Mouse (Mus musculus) erythroid progenitor cell, adult 5-6 weeks (primary cell): ENCODE measurements around the gene Sema6d. TPM values are rescaled to one million over a fixed set of nuclear protein-coding genes. Genes with fewer than 3 reads are reported as not detected.
"Not testable (repeated sequence)": the region's sequence is repeated elsewhere in the genome, so short reads cannot be mapped to it uniquely, and the experiment has no call there.

Source experiments
- ATAC-seq: replicated peaks from 2 replicates; pipeline ENCODE4 v1.8.0; 2016; ENCODE audit warnings: moderate number of reproducible peaks, mild to moderate bottlenecking, moderate TSS enrichment, inconsistent platforms; ENCODE audit not compliant: poor library complexity, low FRiP score, severe bottlenecking
- total RNA-seq, 2 experiments: library from RNA; stranded (forward) in 1 of 2; stranded (reverse) in 1 of 2; fragments of 150-400 nt in 1 of 2; fragments of 186-747, 209-891 nt in 1 of 2; gene quantifications; 2 replicates each; pipeline versions ENCODE4 v1.2.3 to v1.2.4; 2015 to 2017; ENCODE audit warnings: low replicate concordance in 2 of 2

The Sema6d gene
- total RNA-seq, 2 experiments from 2014 or later: 1.3 to 5.0 TPM

DNA sequence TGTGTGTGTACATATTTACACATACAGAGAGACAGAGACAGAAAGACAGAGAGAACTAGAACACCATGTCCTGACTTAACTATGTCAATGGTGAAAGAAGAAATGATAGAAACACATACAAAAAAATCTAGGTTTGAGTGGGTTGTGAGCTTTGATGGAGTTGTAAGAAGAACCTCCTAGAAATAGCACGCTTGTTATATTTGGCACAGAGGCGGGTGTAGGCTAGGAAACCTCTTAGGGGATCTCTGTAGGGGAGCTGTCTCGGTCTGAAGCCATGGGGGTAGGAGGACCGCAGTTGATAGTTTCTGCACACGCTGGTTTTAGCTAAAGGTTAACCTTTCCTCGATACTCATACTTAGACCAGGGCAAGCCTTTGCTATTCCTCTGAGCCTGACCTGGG is 181.4 kb downstream of the Sema6d start:
- no peak for ATAC-seq

DNA sequence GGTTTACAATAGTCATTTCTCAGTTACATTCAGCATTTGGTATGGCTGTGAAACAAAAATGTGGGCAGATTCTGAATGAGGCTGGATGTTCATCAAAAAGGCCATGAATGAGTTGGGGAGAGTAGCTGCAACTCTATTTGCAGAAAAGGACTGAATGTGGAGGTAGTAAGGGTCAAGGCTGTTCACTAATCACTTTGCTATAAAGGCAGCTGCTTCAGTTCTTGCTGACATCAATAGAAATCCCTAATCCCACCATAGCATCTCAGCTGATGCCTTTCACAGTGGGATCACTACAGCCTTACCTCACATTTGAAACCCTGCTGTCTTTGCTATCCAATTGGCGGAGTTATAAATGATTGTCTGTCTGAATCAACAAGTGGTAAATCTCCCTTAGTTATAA is 187.7 kb downstream of the Sema6d start:
- ATAC-seq: no peak

DNA sequence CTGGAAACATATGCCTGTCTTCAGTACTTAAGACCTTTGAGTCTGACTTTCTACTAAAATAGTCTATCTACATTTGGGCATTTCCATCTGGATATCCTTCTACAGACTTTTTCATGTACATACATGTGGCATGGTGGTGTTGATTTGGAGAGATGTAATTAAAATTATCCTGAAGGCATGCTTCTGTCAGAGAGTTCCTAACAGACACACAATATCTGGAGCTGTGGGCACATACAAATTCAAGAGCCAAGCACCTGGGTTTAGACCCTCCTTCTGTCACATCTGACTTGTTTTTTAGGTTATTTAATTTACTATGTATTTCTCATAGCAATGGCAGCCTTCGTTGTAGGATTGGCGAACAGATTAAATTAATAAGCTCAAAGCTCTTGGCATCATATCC is 195.3 kb downstream of the Sema6d start:
- ATAC-seq: no peak

DNA sequence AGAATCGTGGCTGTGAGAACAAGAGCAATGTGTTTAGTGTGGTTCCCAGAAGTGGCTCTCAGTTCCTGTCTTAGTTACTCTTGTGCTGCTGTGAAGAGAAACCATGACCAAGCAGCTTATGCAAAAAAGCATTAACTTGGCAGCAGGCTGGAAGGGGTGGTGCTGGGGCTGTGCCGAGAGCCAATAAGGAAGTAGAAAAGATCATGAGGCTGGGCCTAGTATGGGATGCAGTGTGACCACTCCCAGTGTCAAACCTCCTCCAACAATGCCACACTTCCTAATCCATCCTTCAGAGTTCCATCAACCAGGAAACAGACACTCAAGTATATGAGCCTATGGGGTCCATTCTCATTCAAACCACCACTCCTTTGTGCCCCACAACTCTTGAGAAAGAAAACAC is 199.6 kb downstream of the Sema6d start:
- no peak for ATAC-seq

DNA sequence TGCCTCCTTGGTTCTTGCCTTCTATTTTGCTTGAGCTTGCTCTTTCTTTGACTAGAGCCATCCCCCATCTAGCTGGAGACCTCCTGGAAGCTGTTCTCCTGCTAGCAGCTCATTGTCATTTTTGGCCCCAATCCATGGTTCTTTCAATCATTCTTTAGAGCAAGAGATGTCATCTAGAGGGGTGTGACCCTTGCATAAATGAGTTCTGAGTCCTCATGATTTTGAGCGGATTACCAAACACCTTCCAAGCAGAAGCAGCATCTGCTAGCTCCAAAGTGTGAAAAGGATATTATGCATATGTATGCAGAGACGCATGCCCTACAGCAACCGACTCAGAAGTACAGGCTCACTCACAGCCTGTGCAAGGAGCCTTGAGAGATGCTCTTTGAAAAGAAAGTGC is 201.4 kb downstream of the Sema6d start:
- no peak for ATAC-seq

DNA sequence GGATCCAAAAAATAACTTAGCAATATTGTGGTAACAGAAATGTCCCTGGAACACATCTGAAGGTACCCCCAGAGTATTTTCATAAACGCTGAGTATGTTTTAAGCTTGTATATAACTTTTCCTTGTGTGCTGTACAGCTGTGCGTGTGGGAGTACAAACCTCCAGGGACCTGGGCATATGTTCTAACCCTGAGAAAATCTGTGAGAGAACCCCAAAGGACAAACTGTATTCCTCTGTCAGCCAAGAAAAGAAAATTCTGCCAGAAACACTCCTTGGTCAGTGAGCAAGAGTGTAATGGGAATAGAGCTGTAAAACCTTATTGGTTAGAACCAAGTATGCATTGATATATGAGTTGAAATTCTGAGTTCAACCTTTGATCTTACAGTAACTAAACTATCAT is 203.8 kb downstream of the Sema6d start:
- ATAC-seq: no peak

DNA sequence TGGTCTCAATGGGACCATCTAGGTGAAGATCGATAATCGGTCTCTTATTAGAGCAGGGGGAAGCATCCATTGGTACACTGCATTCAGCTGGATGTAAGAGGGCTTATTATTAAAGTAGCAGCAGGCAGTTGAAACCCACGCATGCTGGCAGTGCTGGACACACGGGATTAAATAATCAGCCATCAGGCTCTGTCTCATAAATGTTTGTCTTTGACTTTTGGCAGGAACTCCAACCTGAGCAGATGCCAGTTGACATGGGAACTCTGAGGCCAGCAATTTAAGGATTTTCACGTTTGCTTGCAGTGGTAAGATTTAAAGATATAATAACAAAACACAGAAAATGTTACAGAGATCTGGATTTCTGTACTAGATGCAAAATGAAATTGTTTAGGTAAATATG is 208.6 kb downstream of the Sema6d start:
- no peak for ATAC-seq

DNA sequence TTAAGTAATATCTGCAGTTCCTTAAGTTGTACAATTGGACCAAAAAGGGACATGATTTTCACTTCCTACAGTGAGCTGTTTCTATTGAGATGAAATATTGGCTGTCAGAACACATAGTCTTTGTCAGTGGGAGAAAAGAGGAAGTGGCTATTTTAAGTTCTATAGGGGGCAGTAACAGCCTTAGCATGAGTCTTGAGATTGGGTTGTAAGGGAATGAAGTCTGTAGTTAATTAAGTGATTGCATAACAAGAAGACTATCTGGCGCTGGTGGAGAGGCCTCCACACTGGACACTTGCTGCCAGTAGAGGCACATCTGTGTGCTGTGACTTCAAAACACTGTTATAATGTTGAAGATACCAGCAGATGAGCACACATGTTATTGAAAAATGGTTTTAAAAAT is 209.1 kb downstream of the Sema6d start:
- ATAC-seq: no peak

DNA sequence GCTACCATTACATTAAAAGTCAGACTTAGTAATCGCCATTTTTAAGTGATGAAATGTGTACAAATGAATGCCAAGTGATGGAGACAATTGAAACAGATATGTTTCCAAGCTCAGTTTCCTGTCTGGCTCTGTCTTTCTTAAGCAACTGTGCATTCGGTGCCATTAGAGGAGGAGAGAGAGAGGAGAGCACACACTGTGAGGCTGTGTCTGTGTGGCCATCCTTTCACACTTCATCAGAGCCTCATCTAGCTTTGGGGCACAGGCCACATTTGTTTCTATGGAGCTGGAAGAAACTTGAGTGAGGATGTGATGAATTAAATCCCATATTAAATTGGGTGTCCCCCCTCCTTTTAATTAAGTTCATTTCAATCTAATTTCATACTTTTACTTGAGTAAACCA is 218.8 kb downstream of the Sema6d start:
- ATAC-seq: no peak

DNA sequence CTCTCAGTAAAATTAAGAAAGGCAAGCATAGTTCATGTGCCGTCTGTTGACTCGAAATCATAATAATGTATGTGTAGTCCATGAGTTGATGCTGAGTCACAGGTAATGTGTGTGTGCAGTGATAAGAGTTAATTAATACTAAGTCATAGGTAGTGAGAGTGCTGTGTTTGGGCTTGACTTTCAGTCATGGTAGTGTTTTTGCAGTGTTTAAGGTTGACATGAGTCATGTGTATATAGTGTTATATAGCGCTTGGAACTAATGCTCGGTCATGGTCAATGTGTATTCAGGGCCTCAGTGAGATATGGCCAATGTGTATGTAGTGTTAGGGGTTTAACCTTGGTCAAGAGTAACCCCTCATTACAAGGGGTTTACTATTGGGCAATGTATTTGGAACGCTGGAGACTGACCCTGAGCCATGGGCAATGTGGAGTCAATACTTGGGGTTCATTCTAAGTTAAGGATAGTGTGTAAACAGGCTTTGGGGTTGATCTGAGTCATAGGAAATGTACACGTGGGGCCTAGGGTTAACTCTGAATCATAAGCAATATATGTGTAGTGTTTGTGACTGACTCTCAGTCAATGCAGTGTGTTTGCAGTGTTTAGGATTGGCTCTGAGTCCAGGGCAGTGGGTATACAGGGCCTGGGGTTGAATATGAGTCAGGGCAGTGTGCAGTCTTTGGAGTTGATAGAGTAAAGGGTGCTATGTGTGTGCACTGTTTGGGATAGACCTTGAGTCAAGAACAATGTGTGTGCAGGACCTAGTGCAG is 219.8 kb downstream of the Sema6d start:
- ATAC-seq: no peak

DNA sequence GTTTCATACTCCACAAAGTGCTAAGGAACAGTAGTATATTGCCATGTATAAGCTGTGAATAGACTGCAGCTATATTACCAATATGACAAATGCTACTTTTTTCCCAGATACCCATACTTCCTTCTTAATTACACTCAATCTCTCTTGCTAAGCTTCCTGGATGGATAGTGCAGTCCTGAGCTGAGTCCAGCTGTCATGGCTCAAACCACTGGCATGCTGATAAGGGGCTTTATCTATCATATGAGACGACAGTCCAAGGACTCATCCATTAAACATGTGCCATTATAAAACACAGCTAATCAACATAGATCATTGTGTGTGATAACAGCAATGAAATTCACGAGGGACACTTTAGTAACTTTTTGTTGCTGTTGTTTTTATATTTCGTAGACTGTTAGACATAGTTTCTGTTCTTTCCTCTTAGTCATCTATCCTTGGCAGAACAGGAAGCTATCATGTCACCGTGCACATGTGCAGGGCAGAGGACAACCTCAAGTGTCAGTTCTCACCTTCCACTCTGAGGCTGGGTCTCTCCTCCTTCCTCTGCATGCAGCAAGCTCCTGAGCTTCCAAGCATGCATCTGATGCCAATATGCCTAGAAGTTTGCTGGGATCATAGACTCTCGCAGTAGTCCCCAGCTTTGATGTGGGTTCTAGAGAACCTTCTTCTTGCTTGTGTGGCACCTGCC is 232.9 kb downstream of the Sema6d start:
- ATAC-seq: no peak

DNA sequence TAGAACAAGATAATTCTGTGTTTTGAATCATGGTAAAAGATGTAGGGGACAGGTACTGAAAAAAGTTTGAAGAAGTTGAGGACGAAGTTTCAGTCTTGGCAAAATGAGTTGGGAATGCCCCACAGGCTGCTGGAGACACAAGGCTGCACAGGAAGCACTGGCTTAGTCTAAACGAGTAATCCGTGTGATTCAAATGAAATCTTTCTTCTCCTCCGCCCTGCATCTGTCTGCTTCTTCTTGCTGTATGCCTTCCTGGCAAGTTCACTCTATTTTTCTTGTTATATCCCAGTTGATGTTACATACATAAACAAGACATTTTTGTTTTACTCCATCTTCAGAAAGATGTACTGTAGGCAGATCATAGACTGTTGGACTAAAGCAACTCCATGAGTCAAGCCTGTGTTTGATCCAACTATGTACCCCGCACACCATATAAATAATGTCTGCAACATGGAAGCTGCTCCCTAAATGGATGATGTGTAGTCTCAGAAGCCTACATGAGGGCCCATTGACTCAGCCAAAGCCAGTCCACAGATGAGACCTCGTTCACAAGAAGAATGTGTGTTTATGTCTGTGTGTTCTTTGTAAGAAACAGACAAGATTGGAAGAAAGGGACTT is 234.4 kb downstream of the Sema6d start:
- no peak for ATAC-seq

DNA sequence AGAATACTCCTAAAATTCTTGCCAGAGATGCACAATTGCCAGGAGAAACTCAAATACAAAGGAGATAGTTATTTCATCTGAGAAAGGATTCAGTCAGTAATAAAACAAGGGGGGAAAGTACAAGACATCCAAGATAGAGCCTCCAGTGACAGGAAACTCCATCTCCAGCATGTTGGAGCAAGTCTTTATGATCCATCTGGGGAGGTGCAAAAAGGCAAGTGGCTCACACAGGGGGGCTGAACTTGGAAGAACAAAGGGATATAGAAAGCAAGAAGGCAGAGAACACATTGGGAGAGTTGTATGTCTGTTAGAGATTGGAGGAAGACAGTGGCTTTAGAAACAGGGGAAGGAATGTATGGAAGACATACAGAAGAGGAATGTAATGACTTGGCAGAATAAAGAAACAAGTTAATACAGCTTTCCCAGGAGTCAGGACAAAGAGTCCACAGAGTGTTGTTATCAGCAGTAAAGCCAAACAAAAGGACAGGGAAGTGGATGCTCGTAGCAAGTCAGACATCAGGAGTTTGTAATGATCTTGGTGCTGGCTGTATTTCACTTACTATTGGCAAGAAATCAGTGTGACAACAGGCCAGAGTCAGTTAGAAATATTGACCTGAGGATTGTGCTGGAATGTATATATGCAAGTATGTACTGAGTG is 239.8 kb downstream of the Sema6d start:
- ATAC-seq: no peak

DNA sequence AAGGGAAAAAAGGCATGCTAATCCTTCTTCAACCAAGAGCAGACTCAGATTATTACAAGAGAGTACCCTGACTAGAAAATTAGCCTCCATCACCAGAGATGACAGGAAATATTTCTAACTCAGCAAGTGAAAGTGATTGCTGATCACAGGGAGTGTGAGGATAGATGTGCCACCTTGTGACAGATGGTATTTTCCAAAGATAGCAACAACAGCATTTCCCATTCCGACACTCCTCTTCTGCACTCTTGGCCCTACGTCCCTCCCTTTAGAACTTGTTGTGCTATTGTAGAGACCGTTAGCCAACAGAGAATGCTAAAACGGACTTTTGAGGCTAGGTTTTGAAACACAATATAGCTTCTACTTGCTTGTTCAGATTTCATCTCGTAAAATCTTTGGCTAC is 243.1 kb downstream of the Sema6d start:
- ATAC-seq: no peak

DNA sequence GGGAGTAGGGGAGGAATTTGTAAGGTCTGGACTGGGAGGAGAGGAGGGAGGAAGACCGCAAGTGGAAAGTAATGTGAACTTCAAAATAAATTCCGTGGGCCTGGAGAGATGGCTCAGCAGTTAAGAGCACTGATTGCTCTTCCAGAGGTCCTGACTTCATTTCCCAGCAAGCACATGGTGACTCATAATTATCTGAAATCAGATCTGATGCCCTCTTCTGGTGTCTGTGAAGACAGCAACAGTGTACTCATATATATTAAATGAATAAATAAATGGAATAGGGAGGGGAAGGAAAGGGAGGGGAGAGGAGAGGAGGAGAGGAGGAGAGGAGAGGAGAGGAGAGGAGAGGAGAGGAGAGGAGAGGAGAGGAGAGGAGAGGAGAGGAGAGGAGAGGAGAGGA is 244.9 kb downstream of the Sema6d start:
- not testable (repeated sequence) for ATAC-seq

DNA sequence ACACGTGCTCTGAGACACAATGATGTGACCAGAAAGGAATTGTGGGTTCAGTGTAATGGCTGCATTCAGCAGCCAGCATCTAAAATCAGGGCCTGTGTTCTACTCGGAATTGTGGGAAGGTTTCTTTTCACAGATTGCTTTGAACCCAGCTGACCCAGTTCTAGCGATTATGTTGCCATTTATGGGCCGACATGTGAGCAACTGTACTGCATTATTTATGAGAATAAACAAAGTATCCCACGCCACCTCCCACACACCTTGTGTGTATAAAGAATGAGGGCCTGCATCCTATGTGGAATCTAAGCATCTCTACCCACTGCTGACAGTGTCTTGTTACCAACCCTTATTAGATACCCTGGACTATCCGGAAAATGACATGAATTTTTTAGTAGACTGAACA is 248.5 kb downstream of the Sema6d start:
- no peak for ATAC-seq

DNA sequence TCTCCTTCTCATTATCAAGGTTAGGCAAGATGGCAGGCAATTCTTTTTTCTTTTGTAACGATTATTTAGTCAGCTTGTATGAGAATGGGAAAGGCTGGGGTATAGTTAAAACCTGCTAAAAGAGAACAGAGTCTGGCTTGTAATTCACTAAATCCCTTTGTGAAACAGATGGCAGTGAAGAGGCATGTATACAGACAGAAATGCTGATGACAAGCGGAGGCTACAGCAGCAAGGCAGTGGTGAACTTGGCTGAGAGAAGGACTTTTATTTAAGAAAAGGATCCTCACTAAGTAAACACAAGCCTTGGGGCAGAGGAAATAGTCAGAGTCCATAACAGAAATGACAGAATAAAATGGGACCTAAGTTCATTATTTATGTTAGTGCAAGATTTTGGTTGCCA is 264.4 kb downstream of the Sema6d start:
- no peak for ATAC-seq

DNA sequence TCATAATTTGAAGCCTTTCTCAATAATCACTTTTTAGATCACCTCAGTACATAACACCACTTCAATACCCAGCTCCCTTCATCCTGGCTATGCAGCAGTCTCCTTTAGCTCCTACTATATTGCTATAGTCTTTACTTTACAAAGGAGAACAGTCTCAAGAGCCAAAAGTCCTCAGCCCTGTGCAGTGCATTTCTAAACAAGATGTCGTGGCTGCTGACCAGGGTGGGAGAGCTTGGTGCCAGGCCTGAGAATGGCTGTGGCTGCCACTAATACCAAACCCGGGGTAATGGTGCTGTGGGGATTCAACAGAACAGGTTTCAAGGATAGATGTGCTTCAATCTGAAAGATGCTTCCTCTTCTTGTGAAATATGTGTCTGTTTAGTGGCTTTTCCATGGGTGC is 264.9 kb downstream of the Sema6d start:
- no peak for ATAC-seq

DNA sequence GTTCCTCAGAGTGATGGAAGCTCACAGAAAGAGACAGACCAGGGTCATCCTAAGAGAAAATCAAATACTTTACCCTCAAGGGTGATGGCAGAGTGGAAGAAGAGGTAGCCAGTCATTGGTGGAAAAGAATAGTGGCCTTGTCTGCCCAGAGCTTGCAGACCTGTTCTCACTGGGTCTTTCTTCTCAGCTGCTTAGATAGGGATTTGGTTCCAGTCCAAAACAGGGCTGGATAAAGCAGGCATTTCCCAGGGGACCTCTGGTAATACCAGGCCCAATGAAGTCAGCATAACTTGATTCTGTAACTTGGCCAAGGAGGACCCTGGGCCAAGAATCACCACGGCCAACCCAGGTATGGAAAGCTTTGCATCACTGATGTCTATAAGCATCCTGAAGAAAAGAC is 279.5 kb downstream of the Sema6d start:
- no peak for ATAC-seq

DNA sequence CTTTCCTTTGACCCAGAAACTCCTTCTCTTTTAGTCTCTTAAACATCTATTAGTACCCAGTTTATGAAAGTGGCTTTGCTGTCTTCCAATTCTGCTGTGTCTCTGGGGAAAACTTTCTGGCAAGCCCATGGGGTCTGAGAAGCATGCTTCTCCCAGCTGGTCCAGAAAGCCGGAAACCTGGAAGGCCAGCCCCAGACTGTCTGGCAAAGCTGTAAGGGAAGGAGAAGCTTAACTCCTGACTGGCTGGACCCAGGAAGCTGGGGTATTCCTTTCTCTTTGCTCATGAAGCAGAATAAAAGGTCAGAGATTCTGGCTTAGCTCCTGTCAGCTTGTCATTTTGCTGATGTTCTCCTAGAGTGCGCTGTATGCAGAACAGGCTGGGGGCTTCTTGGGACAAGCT is 280.2 kb downstream of the Sema6d start:
- no peak for ATAC-seq

DNA sequence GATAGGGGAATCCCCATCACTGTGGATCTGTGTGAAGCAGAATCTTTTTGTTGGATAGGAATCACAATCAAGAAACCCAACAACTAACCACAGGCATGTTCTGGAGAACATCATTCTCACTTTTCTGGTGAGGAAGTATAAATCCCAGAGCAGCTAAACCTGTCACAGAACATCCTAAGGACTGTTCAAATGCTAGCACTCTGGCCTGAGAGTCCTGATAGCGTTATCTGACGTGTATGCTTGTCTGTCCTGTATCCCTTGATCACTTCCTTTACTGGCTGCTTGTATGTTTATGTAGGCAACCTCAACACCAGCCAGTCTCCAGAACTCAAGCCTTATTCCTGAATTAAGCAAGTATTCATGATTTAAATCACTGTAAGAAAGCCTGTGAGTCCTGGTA is 281.6 kb downstream of the Sema6d start:
- ATAC-seq: no peak
